Mouse (Mus musculus) liver, adult 2 months (tissue): Measurements from ENCODE around the gene Mea1. TPM values are rescaled to one million over a fixed set of nuclear protein-coding genes. Genes with fewer than 3 reads are reported as not detected.
A peak's percentile ranks its signal among the peaks of the same experiment; 100 is the strongest.

Experiments
- DNase-seq: peaks from one replicate; pipeline ENCODE4 v3.0.0-alpha.2; 2011; ENCODE audit warnings: low read depth, low spot score; ENCODE audit errors: extremely low read depth
- H3K27ac ChIP-seq: fragments of 200-500 bp; replicated peaks from 2 replicates; pipeline ENCODE4 v1.5.1; 2012; ENCODE audit warnings: low read depth, mild to moderate bottlenecking, control low read depth, inconsistent platforms, low read length; ENCODE audit not compliant: insufficient read depth
- H3K27me3 ChIP-seq: fragments of 200-500 bp; 2 replicates; pipeline ENCODE4 v1.6.1; 2012; ENCODE audit warnings: mild to moderate bottlenecking, moderate library complexity, low read length, inconsistent platforms; ENCODE audit not compliant: control insufficient read depth, insufficient read depth
- H3K36me3 ChIP-seq: fragments of 200-500 bp; 2 replicates; pipeline ENCODE4 v1.6.1; 2012; ENCODE audit warnings: low read length, inconsistent platforms; ENCODE audit not compliant: control insufficient read depth, insufficient read depth
- H3K4me1 ChIP-seq: fragments of 200-500 bp; 2 replicates; pipeline ENCODE4 v1.6.1; 2011; ENCODE audit warnings: low read length; ENCODE audit not compliant: control insufficient read depth, insufficient read depth
- H3K4me3 ChIP-seq: fragments of 200-500 bp; 2 replicates; pipeline ENCODE4 v1.5.1; 2011; ENCODE audit warnings: low read depth, mild to moderate bottlenecking, control low read depth, low read length, moderate library complexity; ENCODE audit not compliant: insufficient read depth
- H3K79me2 ChIP-seq: fragments of 200-500 bp; 2 replicates; pipeline ENCODE4 v1.6.1; 2012; ENCODE audit warnings: inconsistent platforms, mild to moderate bottlenecking, low read length, moderate library complexity; ENCODE audit not compliant: control insufficient read depth, insufficient read depth
- H3K9ac ChIP-seq: fragments of 200-500 bp; 2 replicates; pipeline ENCODE4 v1.6.1; 2012; ENCODE audit warnings: low read depth, mild to moderate bottlenecking, control low read depth, inconsistent platforms, low read length
- CTCF ChIP-seq: fragments of 200-500 bp; IDR thresholded peaks from 2 replicates; pipeline ENCODE4 v1.5.1; 2011; ENCODE audit warnings: low read depth, low read length, control low read depth
- POLR2A ChIP-seq: fragments of 200-500 bp; IDR thresholded peaks from 2 replicates; pipeline ENCODE4 v1.6.1; 2011; ENCODE audit warnings: low read length, control low read depth; ENCODE audit not compliant: insufficient read depth; ENCODE audit errors: extremely low read depth
- WGBS: fragments of 180-500 bp; shearing (Covaris S2); methylation state at CpG from one replicate; pipeline ENCODE4 v1.1.7; 2018; 5-methylcytosine and 5-hydroxymethylcytosine counted together
- polyA plus RNA-seq: library from polyadenylated mRNA; depleted of rRNA; stranded (reverse); fragments of >200 nt; gene quantifications from 2 replicates; pipeline ENCODE4 v1.2.3, GENCODE M21; 2012
- total RNA-seq: library from RNA; depleted of rRNA; stranded (reverse); fragments of >200 nt; gene quantifications from 2 replicates; pipeline ENCODE4 v1.2.3, GENCODE M21; 2014

The Mea1 gene
- total and polyA plus RNA-seq, 2 experiments: 55.2 to 60.4 TPM

- WGBS: under 1% methylated on average over 75 of the region's 76 CpGs
- DNase-seq: peak; percentile 61
- peak overlapping the region; percentile 99 for H3K9ac ChIP-seq
- peaks cover 13% of the 10 kb centered on the region for H3K79me2 ChIP-seq
- H3K4me1 ChIP-seq: peaks cover 9% of the 10 kb centered on the region
- H3K27ac ChIP-seq: peak overlapping the region; percentile 93
- no peaks in the 10 kb centered on the region for H3K27me3 ChIP-seq
- H3K4me3 ChIP-seq: peak overlapping the region; percentile 97
- no peak for TF ChIP-seq CTCF
- peak; percentile 34; the same call in 1 of the 2 replicates for TF ChIP-seq POLR2A
- peaks cover 15% of the 10 kb centered on the region; the same call in 1 of the 2 replicates for H3K36me3 ChIP-seq
These were observed 33.1 kb downstream of the Mea1 start for GRCm38 (mm10) chr17:46711612-46712271.

DNA sequence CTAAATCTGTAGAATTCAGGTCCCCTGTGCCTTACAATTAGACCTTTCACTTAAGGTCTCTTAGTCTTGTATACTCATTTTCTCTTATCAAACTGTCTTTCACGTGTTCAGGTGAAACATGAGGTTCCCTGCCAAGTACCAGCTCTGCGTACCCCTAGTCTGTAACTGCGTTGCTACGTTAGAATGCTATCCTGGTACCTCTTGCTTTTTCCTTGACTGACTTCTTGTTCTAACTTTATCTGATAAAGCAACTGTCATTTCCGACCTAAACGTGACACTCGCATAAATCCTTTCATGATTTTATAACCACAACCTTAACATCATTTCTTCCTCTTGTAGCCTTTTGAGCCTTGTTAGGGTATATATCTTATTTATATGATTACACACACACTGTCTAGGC, 33.8 kb downstream of the Mea1 start:
- no peaks in the 10 kb centered on the region for H3K27me3 ChIP-seq
- peaks cover 15% of the 10 kb centered on the region; the same call in 1 of the 2 replicates for H3K36me3 ChIP-seq
- H3K4me3 ChIP-seq: peak overlapping the region; percentile 97
- H3K79me2 ChIP-seq: peaks cover 13% of the 10 kb centered on the region
- peaks cover 9% of the 10 kb centered on the region for H3K4me1 ChIP-seq
- TF ChIP-seq CTCF: no peak
- no peak for TF ChIP-seq POLR2A
- peak; percentile 36 for DNase-seq
- H3K9ac ChIP-seq: peak overlapping the region; percentile 99
- peak overlapping the region; percentile 60 for H3K27ac ChIP-seq
- WGBS: 16% methylated on average over 7 of the region's 7 CpGs

GRCm38 (mm10) chr17:46713849-46714248, 35.3 kb downstream of the Mea1 start:
- TF ChIP-seq CTCF (no peak), POLR2A (no peak)
- H3K4me3 ChIP-seq: no peak overlapping the region
- H3K36me3 ChIP-seq: peaks cover 15% of the 10 kb centered on the region; the same call in 1 of the 2 replicates
- no peaks in the 10 kb centered on the region for H3K27me3 ChIP-seq
- peaks cover 13% of the 10 kb centered on the region for H3K79me2 ChIP-seq
- no peak overlapping the region for H3K27ac ChIP-seq
- H3K4me1 ChIP-seq: peaks cover 9% of the 10 kb centered on the region
- no peak for DNase-seq
- H3K9ac ChIP-seq: no peak overlapping the region
- WGBS: 94% methylated on average over 9 of the region's 9 CpGs

DNA sequence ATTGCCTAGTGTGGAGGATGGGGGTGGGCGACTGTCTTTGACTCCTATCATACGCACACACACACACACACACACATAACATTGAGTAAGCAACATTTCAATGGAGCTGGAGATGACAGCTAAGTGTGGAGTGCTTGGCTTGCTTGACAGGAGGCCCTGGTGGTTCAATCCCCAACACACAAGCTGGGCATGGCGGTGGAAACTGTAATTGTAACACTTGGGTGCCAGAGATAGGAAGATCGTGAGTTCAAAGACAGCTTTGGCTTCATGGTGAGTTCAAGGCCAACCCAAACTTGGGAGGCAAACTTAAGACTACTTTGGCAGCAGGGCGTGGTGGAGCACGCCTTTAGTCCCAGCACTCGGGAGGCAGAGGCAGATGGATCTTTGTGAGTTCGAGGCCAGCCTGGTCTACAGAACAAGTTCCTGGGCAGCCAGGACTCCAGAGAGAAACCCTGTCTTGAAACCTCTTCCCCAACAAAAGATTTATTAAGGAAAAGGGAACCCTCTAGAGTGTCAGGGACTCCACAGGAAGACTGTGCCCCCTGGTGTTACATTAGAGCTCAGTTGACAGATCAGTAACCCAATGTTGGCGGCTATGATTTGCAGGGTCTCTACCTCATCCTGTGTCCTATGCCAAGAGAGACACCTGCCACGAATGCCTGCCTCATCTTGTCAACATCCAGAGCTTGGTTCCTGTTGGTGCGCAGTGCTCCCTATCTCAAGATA, 36.3 kb downstream of the Mea1 start:
- DNase-seq: no peak
- 97% methylated on average over 11 of the region's 11 CpGs for WGBS
- Histone ChIP-seq H3K27ac (no peak overlapping the region), H3K9ac (no peak overlapping the region), H3K4me1 (peaks cover 9% of the 10 kb centered on the region), H3K27me3 (no peaks in the 10 kb centered on the region), H3K79me2 (peaks cover 13% of the 10 kb centered on the region), H3K4me3 (no peak overlapping the region), H3K36me3 (peaks cover 15% of the 10 kb centered on the region; the same call in 1 of the 2 replicates)
- TF ChIP-seq CTCF (no peak), POLR2A (no peak)

DNA sequence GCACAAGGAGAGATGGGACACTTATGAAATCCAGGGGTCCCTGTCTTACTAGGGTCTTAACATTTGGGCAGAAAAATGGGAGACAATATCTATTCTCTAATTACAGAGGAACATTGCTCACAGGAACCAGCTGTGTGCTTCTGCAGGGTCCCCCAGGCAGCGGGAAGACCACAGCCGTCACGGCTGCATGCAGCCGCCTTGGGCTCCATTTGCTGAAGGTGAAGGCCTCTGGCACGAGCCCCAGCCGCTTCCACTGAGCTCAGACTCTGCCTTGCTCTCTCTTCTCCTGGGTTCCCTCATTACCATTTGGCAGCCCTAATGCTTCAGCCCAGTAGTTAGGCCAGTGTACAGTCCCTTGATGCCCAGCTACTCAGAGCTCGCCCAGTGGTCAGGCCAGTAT, 42.5 kb downstream of the Mea1 start:
- H3K4me3 ChIP-seq: no peak overlapping the region
- H3K9ac ChIP-seq: no peak overlapping the region
- peaks cover 2% of the 10 kb centered on the region; the same call in 1 of the 2 replicates for H3K4me1 ChIP-seq
- TF ChIP-seq CTCF: no peak
- no peak for TF ChIP-seq POLR2A
- no peaks in the 10 kb centered on the region for H3K27me3 ChIP-seq
- no peak overlapping the region for H3K27ac ChIP-seq
- peaks cover 9% of the 10 kb centered on the region; the same call in 1 of the 2 replicates for H3K36me3 ChIP-seq
- WGBS: 89% methylated on average over 7 of the region's 7 CpGs
- H3K79me2 ChIP-seq: no peaks in the 10 kb centered on the region
- no peak for DNase-seq
